Mouse (Mus musculus) MEL (cell line): ENCODE results near the gene Tspan14.

Experiments used
- CTCF ChIP-seq, 3 experiments: IDR thresholded peaks in 2 of 3; conservative IDR thresholded peaks in 1 of 3; 2 replicates each; pipeline ENCODE4 v1.5.1; 2011 to 2012; ENCODE audit warnings: low read length in 3 of 3, low read depth in 2 of 3, mild to moderate bottlenecking in 2 of 3, improper control_type of control experiment in 1 of 3, inconsistent platforms in 1 of 3, mixed read lengths in 1 of 3, moderate library complexity in 1 of 3; ENCODE audit not compliant: control insufficient read depth in 1 of 3, insufficient read depth in 1 of 3, poor library complexity in 1 of 3, severe bottlenecking in 1 of 3
- ELF1 ChIP-seq: IDR thresholded peaks from 2 replicates; pipeline ENCODE4 v1.6.1; 2014; ENCODE audit warnings: low read depth, mild to moderate bottlenecking, inconsistent platforms, low read length, improper control_type of control experiment, moderate library complexity
- MAFK ChIP-seq: IDR thresholded peaks from 2 replicates; pipeline ENCODE4 v1.6.1; 2011; ENCODE audit warnings: low read depth, mild to moderate bottlenecking, low read length, improper control_type of control experiment, borderline replicate concordance
- POLR2A ChIP-seq, 2 experiments: IDR thresholded peaks; 2 replicates each; pipeline ENCODE4 v1.6.1; 2011 to 2012; ENCODE audit warnings: low read length in 2 of 2, mild to moderate bottlenecking in 2 of 2, control low read depth in 1 of 2, improper control_type of control experiment in 1 of 2, low read depth in 1 of 2, moderate library complexity in 1 of 2; ENCODE audit not compliant: control insufficient read depth in 1 of 2, insufficient read depth in 1 of 2, poor library complexity in 1 of 2
- RCOR1 ChIP-seq: IDR thresholded peaks from 2 replicates; pipeline ENCODE4 v1.6.1; 2012; ENCODE audit warnings: low read depth, mild to moderate bottlenecking, inconsistent platforms, low read length, improper control_type of control experiment
- SIN3A ChIP-seq: IDR thresholded peaks from 2 replicates; pipeline ENCODE4 v1.6.1; 2012; ENCODE audit warnings: low read length, improper control_type of control experiment, inconsistent platforms
- TCF12 ChIP-seq: IDR thresholded peaks from 2 replicates; pipeline ENCODE4 v1.6.1; 2014; ENCODE audit warnings: low read depth, mild to moderate bottlenecking, inconsistent platforms, low read length, improper control_type of control experiment, moderate library complexity

DNA sequence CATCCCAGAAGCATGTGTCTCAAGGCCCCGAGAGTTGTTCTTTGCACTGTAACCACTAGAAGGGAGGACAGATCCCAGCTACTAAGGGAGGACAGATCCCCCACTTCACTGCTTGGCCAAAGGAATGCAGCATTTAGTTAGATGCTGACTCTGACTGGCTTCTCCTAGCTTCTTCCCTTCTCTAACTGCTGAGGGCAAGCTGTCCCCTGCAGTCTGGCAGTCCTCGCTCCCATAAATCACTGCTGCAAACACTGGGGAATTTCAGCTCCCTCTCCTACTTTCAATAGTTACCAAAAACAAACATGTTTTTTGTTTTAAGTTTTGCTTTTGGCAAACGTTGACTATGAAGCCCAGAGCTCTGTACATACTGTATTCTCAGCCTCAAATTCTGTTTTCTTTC lies 96.0 kb downstream of the Tspan14 start:
- TF ChIP-seq RCOR1 (no peak), MAFK (no peak), CTCF (IDR thresholded peaks at IDR 0.05 in 2 of 3, conservative IDR thresholded peaks at IDR 0.05 in 1 of 3; ENCODE audit: control insufficient read depth in 1 of 3, insufficient read depth in 1 of 3, low read depth in 2 of 3, low read length in 3 of 3, poor library complexity in 1 of 3, severe bottlenecking in 1 of 3) (no peak), SIN3A (no peak), TCF12 (no peak), POLR2A (IDR thresholded peaks at IDR 0.05; ENCODE audit: control insufficient read depth in 1 of 2, insufficient read depth in 1 of 2, low read depth in 1 of 2, low read length in 2 of 2, poor library complexity in 1 of 2) (no peak), ELF1 (no peak)
